Mouse (Mus musculus): ENCODE measurements around the gene Ropn1l.

The Ropn1l gene

DNA sequence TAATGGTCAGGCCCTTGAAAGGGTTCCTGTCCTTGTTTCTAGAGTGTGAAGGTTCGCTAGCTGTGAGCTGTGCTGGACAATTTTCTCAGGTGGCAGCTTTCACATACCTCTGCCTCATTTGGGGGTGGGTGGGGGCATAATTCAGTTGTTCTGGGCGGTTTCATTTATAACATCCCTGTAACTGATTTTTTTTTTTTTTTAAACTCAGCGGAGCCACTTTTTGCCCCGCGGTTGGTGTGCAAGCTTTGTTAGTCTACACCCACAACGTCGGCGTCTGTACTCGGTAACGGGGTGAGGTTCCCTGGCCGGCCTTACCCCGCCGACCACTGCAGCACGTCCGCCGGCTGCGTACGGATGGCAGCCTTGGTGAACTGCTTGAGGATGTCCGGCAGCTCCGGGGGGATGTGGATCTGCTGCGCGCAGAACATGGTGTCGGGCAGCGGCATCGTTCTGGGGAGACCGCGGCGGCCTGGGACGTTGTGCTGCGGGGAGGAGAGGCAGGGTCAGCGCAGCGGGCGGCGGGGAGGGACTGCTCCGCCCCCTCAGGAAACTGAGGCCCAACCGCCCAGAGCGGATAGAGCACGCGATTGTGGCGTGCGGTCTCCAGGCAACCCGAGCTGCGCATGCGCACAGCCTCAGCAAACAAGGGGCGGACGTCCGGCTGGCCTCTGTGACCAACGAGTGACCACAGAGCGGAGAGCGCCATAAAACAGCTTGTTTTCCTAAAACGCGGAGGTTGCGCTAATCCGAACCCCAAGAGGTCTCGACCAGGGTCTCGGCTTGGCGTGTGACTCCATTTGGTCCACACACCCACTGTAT lies at the start of gene Ropn1l:
Ropn1l (minus strand) TSS at position 640 of the 819 bp plus-strand sequence.
- DNase-seq (ENCODE audit: low read depth), result peak; percentile 78

DNA sequence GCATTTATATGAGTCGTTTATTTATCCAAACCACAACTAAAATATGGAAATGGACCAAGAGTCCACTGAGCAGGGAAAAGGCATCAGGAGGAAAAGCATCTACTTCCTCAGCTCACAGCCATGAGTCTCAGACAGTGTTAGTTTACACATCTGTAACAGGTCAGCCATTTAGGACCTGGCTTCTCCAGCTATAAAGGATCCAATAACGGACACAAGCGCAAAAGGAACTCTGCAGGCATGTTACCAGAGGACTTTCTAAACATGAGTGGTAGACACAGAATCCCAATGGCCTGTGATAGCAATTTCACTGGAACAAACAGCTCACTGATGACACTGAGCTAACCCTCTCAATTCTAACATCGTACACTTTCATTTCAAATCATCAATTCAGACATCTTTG lies 49.5 kb upstream of the Ropn1l start:
- no peak for DNase-seq (ENCODE audit: low read depth)

DNA sequence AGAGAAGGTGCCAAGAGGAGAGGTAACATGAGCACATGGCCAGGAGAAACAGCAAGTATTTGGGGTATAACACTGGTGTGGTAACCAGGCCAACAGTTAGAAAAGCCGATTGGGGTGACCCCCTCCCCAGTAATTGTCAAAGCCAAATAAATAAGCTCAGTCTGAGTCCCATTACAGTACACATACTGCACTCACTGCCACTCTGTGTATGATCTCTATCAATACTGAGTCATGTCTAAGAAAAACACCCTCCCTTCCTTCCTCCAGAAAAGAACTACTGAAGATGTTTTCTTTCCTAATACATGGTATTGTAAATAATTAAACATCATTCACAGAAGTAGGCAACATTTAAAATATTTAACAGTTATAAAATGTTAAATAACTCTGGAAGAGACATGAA lies 48.8 kb upstream of the Ropn1l start:
- DNase-seq (ENCODE audit: low read depth), result no peak

- DNase-seq (ENCODE audit: low read depth), result no peak
These were observed 41.3 kb upstream of the Ropn1l start for GRCm38 (mm10) chr15:31494803-31495202.

DNA sequence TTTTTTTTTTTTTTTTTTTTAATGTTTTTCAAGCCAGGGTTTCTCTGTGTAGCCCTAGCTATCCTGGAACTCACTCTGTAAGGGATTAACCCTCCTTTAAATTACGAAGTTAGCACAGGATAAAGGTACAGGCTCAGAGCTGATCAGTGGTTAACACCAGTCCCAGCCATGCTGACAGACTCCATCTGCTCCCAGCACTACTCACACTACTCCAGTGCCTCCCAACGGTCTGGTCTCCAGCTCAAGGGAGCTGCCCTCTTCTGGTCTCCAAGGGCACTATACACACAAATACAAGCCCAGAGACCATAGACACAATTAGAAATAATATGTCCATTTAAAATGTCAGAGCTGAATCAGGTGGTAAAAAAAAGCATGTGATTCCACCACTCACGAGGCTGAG lies 40.8 kb upstream of the Ropn1l start:
- no peak for DNase-seq (ENCODE audit: low read depth)

- no peak for DNase-seq (ENCODE audit: low read depth)
These were observed 33.9 kb upstream of the Ropn1l start for GRCm38 (mm10) chr15:31487407-31487806.

DNA sequence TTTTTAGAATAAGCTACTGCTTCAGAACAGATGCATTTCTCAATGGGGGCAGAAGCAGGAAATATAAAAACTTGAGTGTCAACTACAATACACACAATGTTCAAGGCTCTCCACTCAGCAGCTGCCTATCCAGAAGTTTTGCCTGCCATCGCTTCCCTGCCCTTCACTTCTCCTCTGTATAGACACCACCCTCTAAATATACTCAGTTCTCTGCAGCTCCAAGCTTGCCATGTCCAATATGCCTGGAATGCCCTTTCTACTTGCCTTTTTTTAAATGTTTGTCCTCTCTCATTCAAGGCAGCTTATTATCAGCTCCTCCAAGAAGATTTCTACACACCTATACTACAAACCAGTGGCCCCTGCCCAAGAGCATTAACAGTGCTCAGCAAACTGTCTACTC lies 23.1 kb upstream of the Ropn1l start:
- no peak for DNase-seq (ENCODE audit: low read depth)

GRCm38 (mm10) chr15:31472645-31473574 lies 19.4 kb upstream of the Ropn1l start:
- DNase-seq (ENCODE audit: low read depth), result no peak

- DNase-seq (ENCODE audit: low read depth), result no peak
These were observed 18.0 kb upstream of the Ropn1l start for GRCm38 (mm10) chr15:31471529-31471928.

DNA sequence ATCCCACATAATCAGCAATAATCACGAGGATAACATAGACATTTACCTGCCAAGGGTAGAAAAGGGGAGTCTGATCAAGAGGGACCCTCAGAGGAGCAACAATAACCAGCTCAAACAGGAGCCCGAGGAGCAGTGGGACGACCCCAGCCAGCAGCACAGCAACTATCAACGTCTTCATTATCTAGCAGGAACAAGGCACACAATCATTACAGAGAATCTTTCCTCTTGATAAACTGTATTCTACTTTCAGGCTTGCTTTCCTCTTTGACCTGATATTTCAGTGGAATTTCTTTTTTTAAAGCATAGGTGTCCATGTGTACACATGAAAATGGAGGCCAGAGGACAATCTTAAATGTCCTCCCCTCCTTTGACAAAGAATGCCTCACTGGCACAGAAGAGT lies 16.0 kb upstream of the Ropn1l start:
- no peak for DNase-seq (ENCODE audit: low read depth)

- DNase-seq (ENCODE audit: low read depth), result no peak
These were observed 15.3 kb upstream of the Ropn1l start for GRCm38 (mm10) chr15:31468806-31469205.

- no peak for DNase-seq (ENCODE audit: low read depth)
These were observed 13.2 kb upstream of the Ropn1l start for GRCm38 (mm10) chr15:31466749-31467148.

- DNase-seq (ENCODE audit: low read depth), result no peak
These were observed 12.8 kb upstream of the Ropn1l start for GRCm38 (mm10) chr15:31466295-31466694.

- DNase-seq (ENCODE audit: low read depth), result no peak
These were observed 12.3 kb upstream of the Ropn1l start for GRCm38 (mm10) chr15:31465806-31466205.

GRCm38 (mm10) chr15:31460571-31460970 lies 7.0 kb upstream of the Ropn1l start:
- DNase-seq (ENCODE audit: low read depth), result no peak

DNA sequence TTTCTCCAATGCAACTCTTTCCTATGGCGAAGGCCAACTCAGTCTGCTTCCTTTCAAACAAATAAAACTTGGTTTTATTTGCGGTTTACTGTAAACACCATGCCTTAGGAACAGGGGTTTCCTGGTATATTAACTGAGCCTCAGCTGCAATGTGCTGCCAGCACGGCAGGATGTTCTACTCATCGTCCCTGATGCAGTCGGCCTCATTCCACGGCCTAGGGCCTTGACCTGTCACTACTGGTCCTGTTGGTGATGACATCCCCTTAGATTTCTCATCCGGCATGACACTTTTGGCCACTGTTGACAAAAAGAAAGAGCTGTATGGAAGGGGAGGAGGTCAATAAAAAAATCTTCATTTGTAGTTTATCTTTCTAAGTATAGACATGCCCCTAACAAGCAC lies 4.5 kb upstream of the Ropn1l start:
- DNase-seq (ENCODE audit: low read depth), result no peak

- DNase-seq (ENCODE audit: low read depth), result no peak
These were observed 2.8 kb upstream of the Ropn1l start for GRCm38 (mm10) chr15:31456381-31456780.

GRCm38 (mm10) chr15:31454861-31455295 lies 1.3 kb upstream of the Ropn1l start:
- no peak for DNase-seq (ENCODE audit: low read depth)

DNA sequence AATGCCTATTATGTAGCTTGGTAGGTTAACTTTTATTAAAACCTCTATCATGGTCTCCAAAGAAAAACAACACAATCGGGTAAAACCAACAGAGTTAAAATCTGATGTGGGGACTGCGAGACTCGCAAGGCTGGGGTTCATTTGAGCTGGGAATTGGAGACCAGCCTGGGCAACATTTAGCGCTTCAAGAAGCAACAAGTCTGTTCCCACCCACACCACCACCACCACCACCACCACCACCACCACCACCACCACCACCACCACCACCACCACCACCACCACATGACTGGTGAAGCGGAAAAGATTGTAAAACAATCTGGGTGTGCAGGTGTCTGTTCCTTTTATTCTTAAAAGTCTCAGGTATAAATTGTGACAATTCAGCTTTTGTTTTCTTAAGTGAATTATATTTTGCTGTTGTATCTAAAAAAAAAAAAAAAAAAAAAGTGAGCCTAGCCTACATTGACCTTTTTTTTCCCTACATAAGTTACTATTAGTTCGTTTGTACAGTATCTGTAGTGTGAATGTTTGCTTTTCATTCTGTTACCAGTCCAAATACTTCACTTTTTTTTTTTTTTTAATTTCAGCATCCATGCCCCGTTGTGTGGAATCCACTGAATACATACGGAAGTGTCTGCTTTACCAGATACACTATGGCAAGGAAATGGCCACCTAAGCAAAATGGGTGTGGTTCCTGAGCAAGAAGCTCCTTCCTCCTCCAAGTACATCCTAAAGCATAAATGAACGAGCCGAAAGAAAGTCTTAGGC lies 741 bp upstream of the Ropn1l start:
- DNase-seq (ENCODE audit: low read depth), result no peak

DNA sequence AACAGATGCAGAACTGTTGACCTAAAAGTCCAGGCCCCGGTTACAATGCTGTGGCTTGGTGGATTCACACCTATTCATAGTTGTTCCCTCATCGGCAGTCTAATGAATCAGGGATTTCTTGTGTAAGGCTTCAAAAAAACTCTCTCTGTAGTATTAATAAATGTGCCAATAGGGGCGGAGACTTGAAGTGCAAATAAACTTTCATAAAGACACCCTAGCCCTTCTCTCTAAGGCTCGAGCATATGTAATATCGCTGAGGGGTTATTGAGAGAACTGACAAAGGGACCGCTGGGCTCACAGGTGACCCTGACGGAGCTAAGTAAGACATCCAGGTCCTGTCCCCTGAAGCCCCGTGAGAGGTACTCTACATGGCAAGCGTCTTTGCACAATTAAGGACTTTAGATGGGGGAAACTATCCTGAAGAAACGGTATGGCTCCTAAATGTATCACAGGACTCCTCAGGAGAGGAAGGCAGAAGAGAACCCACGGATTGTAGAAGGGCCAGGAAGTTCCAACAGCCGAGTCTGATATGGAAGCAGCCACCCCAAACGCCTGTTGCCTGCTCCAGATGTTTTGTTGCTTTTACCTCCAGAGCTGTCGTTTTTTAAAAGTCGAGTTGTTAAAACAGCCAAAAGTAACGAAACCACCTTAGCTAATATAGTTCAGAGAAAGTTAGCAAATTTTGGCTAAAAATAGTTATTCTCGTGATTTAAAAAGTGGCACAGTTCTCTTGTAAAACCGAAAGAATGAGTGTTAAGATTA lies 1.0 kb downstream of the Ropn1l start:
- no peak for DNase-seq (ENCODE audit: low read depth)

DNA sequence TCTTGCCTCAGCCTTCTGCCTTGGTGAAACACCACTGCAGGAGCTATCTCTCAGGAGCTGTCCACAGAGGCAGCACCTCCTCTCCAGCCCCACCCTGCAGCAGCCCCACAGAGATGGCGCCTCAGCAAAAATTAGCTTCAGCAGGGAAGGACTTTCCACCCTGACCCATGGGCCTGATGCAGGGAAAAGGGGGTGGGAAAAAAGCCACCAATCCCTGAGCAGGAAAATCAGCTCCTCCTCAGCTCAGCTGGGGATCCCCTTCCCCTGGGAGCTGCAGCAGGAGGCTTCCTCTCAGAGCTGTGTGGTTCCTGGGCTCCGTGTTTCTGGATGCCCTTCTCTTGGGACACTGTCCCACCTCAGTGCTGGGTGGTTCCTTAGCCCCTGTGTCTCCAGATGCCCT lies 3.8 kb downstream of the Ropn1l start:
- DNase-seq (ENCODE audit: low read depth), result no peak
